Mouse (Mus musculus): ENCODE data around the gene Pitpnc1. TPM values are rescaled to one million over a fixed set of nuclear protein-coding genes. Genes with fewer than 3 reads are reported as not detected.

Pitpnc1 gene
- polyA plus RNA-seq, 1 experiment = 0.74 TPM

DNA sequence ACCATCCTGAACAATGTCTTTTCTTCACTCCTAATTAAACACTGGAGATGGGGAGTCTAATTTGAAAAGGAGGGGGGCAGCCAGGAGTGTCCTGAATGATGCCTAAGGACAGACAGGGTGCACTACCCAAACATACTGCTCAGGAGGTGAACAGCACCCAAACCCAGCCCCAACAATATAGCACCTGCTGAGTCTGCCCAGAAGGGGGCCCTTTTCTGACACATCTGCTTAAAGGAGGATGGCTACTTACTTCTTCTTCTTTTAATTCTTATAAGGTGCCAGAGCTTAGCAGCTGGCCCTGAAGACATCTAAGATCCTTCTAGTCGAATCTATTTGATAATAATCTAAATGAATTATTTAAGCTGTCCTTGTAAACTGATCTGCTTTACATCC is 247.3 kb downstream of the Pitpnc1 start:
- H3K4me3 ChIP-seq = no peak overlapping the region
- no peaks in the 10 kb centered on the region for H3K36me3 ChIP-seq (ENCODE audit: control insufficient read depth, insufficient read depth)
- TF ChIP-seq SRF (IDR thresholded peaks at IDR 0.05; ENCODE audit: control insufficient read depth, insufficient read length, low read depth) (no peak), MYOG (IDR thresholded peaks at IDR 0.05; ENCODE audit: control insufficient read depth in 1 of 3, insufficient read depth in 1 of 3, insufficient read length in 2 of 3, low read depth in 2 of 3) (no peak), MYOD1 (IDR thresholded peaks at IDR 0.05; ENCODE audit: control insufficient read depth in 1 of 3, insufficient read length in 2 of 3, low read depth in 2 of 3) (no peak), TCF12 (IDR thresholded peaks at IDR 0.05; ENCODE audit: insufficient read depth, poor library complexity, severe bottlenecking) (no peak), POLR2AphosphoS2 (IDR thresholded peaks at IDR 0.05; ENCODE audit: insufficient read length, low read depth) (no peak), MAX (IDR thresholded peaks at IDR 0.05; ENCODE audit: low read depth) (no peak)
- no peaks in the 10 kb centered on the region for H3K79me2 ChIP-seq (ENCODE audit: control insufficient read depth, insufficient read depth)
- H3K4me2 ChIP-seq (ENCODE audit: low read depth) = no peak overlapping the region
- H3ac ChIP-seq (ENCODE audit: control insufficient read depth, insufficient read length) = no peak overlapping the region
- H3K27me3 ChIP-seq (ENCODE audit: control insufficient read depth, insufficient read depth, insufficient read length) = peaks cover 43% of the 10 kb centered on the region

DNA sequence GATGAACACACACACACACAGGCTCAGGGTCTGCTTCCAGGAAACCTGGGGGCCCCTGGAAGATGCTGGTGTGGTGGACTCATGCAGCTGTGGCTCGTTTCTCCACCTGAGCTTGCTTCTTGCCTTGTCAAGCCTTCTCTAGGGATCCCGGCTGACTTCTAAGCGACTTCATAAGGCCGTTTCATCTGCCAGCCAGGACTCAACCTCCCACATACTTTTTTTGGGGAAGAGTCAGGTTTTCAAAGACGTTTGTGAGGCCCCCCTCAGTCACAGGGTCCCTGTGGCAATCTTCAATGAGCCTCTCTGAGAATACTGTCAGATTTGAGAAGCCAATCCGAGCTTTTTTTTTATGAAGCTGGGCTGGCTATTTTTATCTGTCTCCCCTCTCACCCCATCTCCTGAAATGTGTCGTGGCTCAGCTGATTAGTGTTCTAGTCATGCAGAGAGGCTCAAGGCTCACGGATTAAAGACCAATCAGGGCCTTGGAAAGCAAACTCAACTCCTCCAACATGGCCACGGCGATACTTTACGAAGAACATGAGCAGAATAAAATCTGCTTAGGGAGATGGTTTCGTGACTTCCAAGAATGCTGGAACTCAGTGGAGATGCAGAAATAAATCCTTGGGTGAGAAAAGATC is 247.8 kb downstream of the Pitpnc1 start:
- no peak overlapping the region for H3K4me3 ChIP-seq
- no peak overlapping the region for H3ac ChIP-seq (ENCODE audit: control insufficient read depth, insufficient read length)
- no peak overlapping the region for H3K4me2 ChIP-seq (ENCODE audit: low read depth)
- no peaks in the 10 kb centered on the region for H3K79me2 ChIP-seq (ENCODE audit: control insufficient read depth, insufficient read depth)
- no peak for TF ChIP-seq MAX (IDR thresholded peaks at IDR 0.05; ENCODE audit: low read depth)
- peaks cover 46% of the 10 kb centered on the region for H3K27me3 ChIP-seq (ENCODE audit: control insufficient read depth, insufficient read depth, insufficient read length)
- H3K36me3 ChIP-seq (ENCODE audit: control insufficient read depth, insufficient read depth) = no peaks in the 10 kb centered on the region

DNA sequence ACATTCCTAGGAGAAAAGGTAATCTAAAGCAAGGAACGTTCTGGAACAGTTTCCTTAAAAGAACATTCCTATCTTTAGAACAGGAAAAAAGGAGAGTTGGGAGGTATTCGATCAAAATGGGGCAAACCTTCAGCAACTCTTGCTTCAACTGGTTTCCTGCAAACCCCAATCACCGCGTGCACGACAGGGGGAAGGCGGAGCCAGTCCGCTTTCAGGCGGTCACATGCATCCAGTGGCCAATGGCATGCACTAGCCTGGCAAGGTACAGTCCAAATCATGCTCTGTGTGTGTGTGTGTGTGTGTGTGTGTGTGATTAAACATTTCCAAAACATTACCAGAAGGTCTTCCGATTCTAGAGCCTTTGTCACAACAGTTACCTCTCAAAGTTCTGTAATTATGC is 255.4 kb downstream of the Pitpnc1 start:
- Histone ChIP-seq H3K27me3 (ENCODE audit: control insufficient read depth, insufficient read depth, insufficient read length) (peaks cover 36% of the 10 kb centered on the region), H3K4me2 (ENCODE audit: low read depth) (no peak overlapping the region), H3ac (ENCODE audit: control insufficient read depth, insufficient read length) (no peak overlapping the region), H3K79me2 (ENCODE audit: control insufficient read depth, insufficient read depth) (no peaks in the 10 kb centered on the region), H3K36me3 (ENCODE audit: control insufficient read depth, insufficient read depth) (no peaks in the 10 kb centered on the region), H3K4me3 (no peak overlapping the region)
- TF ChIP-seq TCF3 (IDR thresholded peaks at IDR 0.05; ENCODE audit: insufficient read length, low read depth) = no peak
- no peak for TF ChIP-seq MAX (IDR thresholded peaks at IDR 0.05; ENCODE audit: low read depth)
- no peak for TF ChIP-seq POLR2A (IDR thresholded peaks at IDR 0.05; ENCODE audit: insufficient read length, low read depth)
- TF ChIP-seq POLR2AphosphoS2 (IDR thresholded peaks at IDR 0.05; ENCODE audit: insufficient read length, low read depth) = no peak
- no peak for TF ChIP-seq SRF (IDR thresholded peaks at IDR 0.05; ENCODE audit: control insufficient read depth, insufficient read length, low read depth)
- TF ChIP-seq USF1 (IDR thresholded peaks at IDR 0.05; ENCODE audit: low read depth) = no peak
- no peak for TF ChIP-seq MYOG (IDR thresholded peaks at IDR 0.05; ENCODE audit: control insufficient read depth in 1 of 3, insufficient read depth in 1 of 3, insufficient read length in 2 of 3, low read depth in 2 of 3)
- TF ChIP-seq REST (IDR thresholded peaks at IDR 0.05; ENCODE audit: insufficient read depth, insufficient read length) = no peak
- no peak for TF ChIP-seq CEBPB (IDR thresholded peaks at IDR 0.05; ENCODE audit: insufficient read depth, poor library complexity, severe bottlenecking)
- no peak for TF ChIP-seq E2F4 (IDR thresholded peaks at IDR 0.05; ENCODE audit: insufficient read depth)
- no peak for TF ChIP-seq TCF12 (IDR thresholded peaks at IDR 0.05; ENCODE audit: insufficient read depth, poor library complexity, severe bottlenecking)
- TF ChIP-seq MYOD1 (IDR thresholded peaks at IDR 0.05; ENCODE audit: control insufficient read depth in 1 of 3, insufficient read length in 2 of 3, low read depth in 2 of 3) = no peak

DNA sequence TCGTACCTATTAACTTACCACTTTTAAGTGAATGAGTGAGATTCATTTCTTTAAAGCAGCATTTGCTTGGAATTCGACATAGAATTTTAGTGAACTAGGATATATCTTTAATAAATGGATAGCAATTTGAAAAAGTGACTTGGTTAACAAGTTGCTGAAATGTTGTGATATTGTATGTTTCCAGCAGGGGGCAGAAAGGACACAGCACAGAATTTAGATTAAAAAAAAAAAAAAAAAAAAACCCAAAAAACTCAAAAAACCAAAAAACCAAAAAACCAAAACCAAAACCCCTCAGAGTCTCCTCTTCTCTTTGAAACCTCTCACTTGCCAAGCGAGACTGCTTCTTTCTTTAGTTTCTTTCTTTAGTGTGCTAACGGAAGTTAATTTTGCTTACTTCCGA is 256.8 kb downstream of the Pitpnc1 start:
- Histone ChIP-seq H3ac (ENCODE audit: control insufficient read depth, insufficient read length) (no peak overlapping the region), H3K4me2 (ENCODE audit: low read depth) (no peak overlapping the region), H3K27me3 (ENCODE audit: control insufficient read depth, insufficient read depth, insufficient read length) (peaks cover 34% of the 10 kb centered on the region), H3K4me3 (no peak overlapping the region), H3K79me2 (ENCODE audit: control insufficient read depth, insufficient read depth) (no peaks in the 10 kb centered on the region), H3K36me3 (ENCODE audit: control insufficient read depth, insufficient read depth) (no peaks in the 10 kb centered on the region)
- TF ChIP-seq MAX (IDR thresholded peaks at IDR 0.05; ENCODE audit: low read depth) = no peak
- TF ChIP-seq TCF12 (IDR thresholded peaks at IDR 0.05; ENCODE audit: insufficient read depth, poor library complexity, severe bottlenecking) = no peak
- TF ChIP-seq MYOG (IDR thresholded peaks at IDR 0.05; ENCODE audit: control insufficient read depth in 1 of 3, insufficient read depth in 1 of 3, insufficient read length in 2 of 3, low read depth in 2 of 3) = no peak
- TF ChIP-seq CEBPB (IDR thresholded peaks at IDR 0.05; ENCODE audit: insufficient read depth, poor library complexity, severe bottlenecking) = no peak
- TF ChIP-seq POLR2AphosphoS2 (IDR thresholded peaks at IDR 0.05; ENCODE audit: insufficient read length, low read depth) = no peak
- TF ChIP-seq MYOD1 (IDR thresholded peaks at IDR 0.05; ENCODE audit: control insufficient read depth in 1 of 3, insufficient read length in 2 of 3, low read depth in 2 of 3) = no peak
- no peak for TF ChIP-seq REST (IDR thresholded peaks at IDR 0.05; ENCODE audit: insufficient read depth, insufficient read length)

DNA sequence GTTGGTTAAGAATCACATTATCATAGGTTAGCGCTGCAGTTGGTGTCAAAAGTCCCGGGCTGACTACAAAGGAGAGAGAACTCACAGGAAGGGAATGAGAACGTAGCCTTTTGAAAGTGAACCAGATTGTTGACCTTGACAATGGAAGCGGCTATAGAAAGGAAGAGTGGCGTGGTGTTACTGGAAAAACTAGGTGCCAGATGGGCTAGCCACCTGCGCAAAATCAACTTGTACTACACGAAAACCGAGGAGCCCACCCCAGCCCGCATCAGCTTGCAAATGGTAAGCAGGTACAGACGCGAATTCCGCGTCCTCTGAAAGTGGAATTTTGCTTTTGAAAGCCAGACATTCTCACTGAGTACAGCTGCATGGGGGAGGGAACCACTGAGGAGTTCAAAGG is 260.7 kb downstream of the Pitpnc1 start:
- no peak overlapping the region for H3K4me2 ChIP-seq (ENCODE audit: low read depth)
- TF ChIP-seq MYOD1 (IDR thresholded peaks at IDR 0.05; ENCODE audit: control insufficient read depth in 1 of 3, insufficient read length in 2 of 3, low read depth in 2 of 3) = no peak
- no peak for TF ChIP-seq TCF12 (IDR thresholded peaks at IDR 0.05; ENCODE audit: insufficient read depth, poor library complexity, severe bottlenecking)
- no peak for TF ChIP-seq REST (IDR thresholded peaks at IDR 0.05; ENCODE audit: insufficient read depth, insufficient read length)
- TF ChIP-seq POLR2A (IDR thresholded peaks at IDR 0.05; ENCODE audit: insufficient read length, low read depth) = no peak
- no peak for TF ChIP-seq TCF3 (IDR thresholded peaks at IDR 0.05; ENCODE audit: insufficient read length, low read depth)
- TF ChIP-seq CEBPB (IDR thresholded peaks at IDR 0.05; ENCODE audit: insufficient read depth, poor library complexity, severe bottlenecking) = no peak
- TF ChIP-seq SRF (IDR thresholded peaks at IDR 0.05; ENCODE audit: control insufficient read depth, insufficient read length, low read depth) = no peak
- no peak for TF ChIP-seq MAX (IDR thresholded peaks at IDR 0.05; ENCODE audit: low read depth)
- TF ChIP-seq USF1 (IDR thresholded peaks at IDR 0.05; ENCODE audit: low read depth) = no peak
- TF ChIP-seq MYOG (IDR thresholded peaks at IDR 0.05; ENCODE audit: control insufficient read depth in 1 of 3, insufficient read depth in 1 of 3, insufficient read length in 2 of 3, low read depth in 2 of 3) = no peak
- no peak for TF ChIP-seq POLR2AphosphoS2 (IDR thresholded peaks at IDR 0.05; ENCODE audit: insufficient read length, low read depth)
- no peaks in the 10 kb centered on the region for H3K79me2 ChIP-seq (ENCODE audit: control insufficient read depth, insufficient read depth)
- H3ac ChIP-seq (ENCODE audit: control insufficient read depth, insufficient read length) = no peak overlapping the region
- H3K36me3 ChIP-seq (ENCODE audit: control insufficient read depth, insufficient read depth) = no peaks in the 10 kb centered on the region
- peaks cover 29% of the 10 kb centered on the region for H3K27me3 ChIP-seq (ENCODE audit: control insufficient read depth, insufficient read depth, insufficient read length)
- H3K4me3 ChIP-seq = no peak overlapping the region
